Mouse (Mus musculus) neural tube, embryonic 14.5 days (tissue): ENCODE results near the gene Rplp2. TPM values are rescaled to one million over a fixed set of nuclear protein-coding genes. Genes with fewer than 3 reads are reported as not detected.

Experiments used
- ATAC-seq: fragments of 200-750 bp; cut with Nextera tagmentation; 2 replicates; pipeline ENCODE4 v1.8.0; 2017; ENCODE audit warnings: low read depth, mild to moderate bottlenecking, moderate TSS enrichment, moderate library complexity
- H3K27ac ChIP-seq: fragments of 300-500 bp; sonication (generic); 2 replicates; pipeline ENCODE4 v1.5.1; 2014; ENCODE audit warnings: low read depth, mild to moderate bottlenecking, control low read depth, low read length, moderate library complexity, mixed read lengths
- H3K27me3 ChIP-seq: fragments of 300-500 bp; sonication (generic); 2 replicates; pipeline ENCODE4 v1.6.1; 2014; ENCODE audit warnings: low read length; ENCODE audit not compliant: control insufficient read depth, insufficient read depth
- H3K36me3 ChIP-seq: fragments of 300-500 bp; sonication (generic); 2 replicates; pipeline ENCODE4 v1.6.1; 2014; ENCODE audit warnings: low read length, mixed read lengths; ENCODE audit not compliant: control insufficient read depth, insufficient read depth
- H3K4me1 ChIP-seq: fragments of 300-500 bp; sonication (generic); 2 replicates; pipeline ENCODE4 v1.6.1; 2014; ENCODE audit warnings: low read length; ENCODE audit not compliant: control insufficient read depth, insufficient read depth
- H3K4me2 ChIP-seq: fragments of 300-500 bp; sonication (generic); 2 replicates; pipeline ENCODE4 v1.6.1; 2014; ENCODE audit warnings: mild to moderate bottlenecking, low read depth, low read length, control low read depth
- H3K4me3 ChIP-seq: fragments of 300-500 bp; sonication (generic); 2 replicates; pipeline ENCODE4 v1.5.1; 2014; ENCODE audit warnings: low read depth, low read length, control low read depth, mixed read lengths
- H3K9ac ChIP-seq: fragments of 300-500 bp; sonication (generic); replicated peaks from 2 replicates; pipeline ENCODE4 v1.6.1; 2014; ENCODE audit warnings: low read depth, mild to moderate bottlenecking, control low read depth, low read length, mixed read lengths
- H3K9me3 ChIP-seq: fragments of 300-500 bp; sonication (generic); 2 replicates; pipeline ENCODE4 v1.6.1; 2016; ENCODE audit warnings: low read length; ENCODE audit not compliant: control insufficient read depth
- WGBS: fragments of 180-500 bp; shearing (Covaris S2); extraction: QIAGEN DNeasy Blood & Tissue Kit; methylation state at CpG from one replicate; pipeline ENCODE4 v1.1.7; 2014; 5-methylcytosine and 5-hydroxymethylcytosine counted together
- polyA plus RNA-seq: library from polyadenylated mRNA; unstranded; fragments of >200 nt; fragmentation: Nextera tagmentation; extraction: Ambion mirVana; gene quantifications from 2 replicates; pipeline ENCODE4 v1.2.1, GENCODE M21; 2014

The Rplp2 gene
- polyA plus RNA-seq, 1 experiment from 2014 or later: 691 TPM

DNA sequence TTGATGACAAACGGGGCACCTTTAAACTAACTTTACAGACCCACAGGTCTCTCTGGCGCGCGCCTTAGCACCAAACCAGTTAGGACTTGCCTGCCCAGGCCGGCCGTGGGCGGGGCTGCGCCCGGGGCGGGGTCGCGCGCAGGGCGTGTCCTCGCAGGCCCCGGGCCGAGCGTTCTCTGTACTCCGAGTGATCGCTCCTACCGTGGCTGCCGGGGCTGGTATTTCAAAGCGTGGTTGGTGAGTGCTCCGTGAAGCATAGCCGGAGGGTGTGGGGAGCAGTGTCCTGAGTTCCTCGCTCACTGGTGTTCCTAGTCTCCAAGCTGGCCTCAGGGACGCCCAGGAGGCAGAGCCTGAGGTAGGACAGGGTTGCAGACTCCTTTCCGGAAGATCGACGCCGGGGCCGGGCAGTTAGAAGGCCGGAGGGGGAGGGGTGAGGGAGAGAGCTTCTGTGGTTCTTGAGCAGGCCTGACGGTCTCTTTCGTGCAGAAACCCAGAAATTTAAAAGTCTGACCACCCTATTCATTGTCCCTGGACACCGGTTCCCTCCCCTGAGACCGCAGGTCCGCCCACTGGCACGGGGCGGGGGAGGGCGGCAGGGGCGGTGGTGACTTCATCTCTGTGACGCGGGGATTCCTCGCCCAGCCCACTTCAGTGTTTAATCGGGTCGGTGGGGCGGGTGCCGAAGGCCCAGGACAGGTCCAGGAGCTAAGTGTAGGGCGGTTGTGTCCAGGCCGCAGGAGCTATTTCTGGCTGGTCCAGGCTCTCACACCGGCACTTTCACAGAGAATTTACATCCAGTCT lies 20.3 kb downstream of the Rplp2 start, which contains the start of gene Cd151:
Gene Cd151, plus strand, starts transcription at position 163 of the 801 bp plus-strand sequence.
- Histone ChIP-seq H3K4me3 (peak within 1 kb of the TSS; percentile 59), H3K9me3 (no peaks in the 10 kb centered on the region), H3K9ac (peak within 1 kb of the TSS; percentile 84), H3K27ac (peak within 1 kb of the TSS; percentile 81), H3K36me3 (peaks cover 17% of the 10 kb centered on the region), H3K4me1 (peaks cover 20% of the 10 kb centered on the region), H3K27me3 (peaks cover 28% of the 10 kb centered on the region), H3K4me2 (peak within 1 kb of the TSS; percentile 60)
- ATAC-seq: peak; percentile 50
- WGBS: 1% methylated on average over 52 of the region's 52 CpGs

GRCm38 (mm10) chr7:141468164-141468521 lies 21.0 kb downstream of the Rplp2 start:
- WGBS: 15% methylated on average over 5 of the region's 5 CpGs
- Histone ChIP-seq H3K4me1 (peaks cover 20% of the 10 kb centered on the region), H3K27ac (peak overlapping the region; percentile 81), H3K4me3 (peak overlapping the region; percentile 59), H3K36me3 (peaks cover 17% of the 10 kb centered on the region), H3K9me3 (no peaks in the 10 kb centered on the region), H3K9ac (peak overlapping the region; percentile 84), H3K27me3 (peaks cover 25% of the 10 kb centered on the region), H3K4me2 (peak overlapping the region; percentile 60)
- no peak for ATAC-seq

GRCm38 (mm10) chr7:141468522-141469211 lies 21.5 kb downstream of the Rplp2 start:
- Histone ChIP-seq H3K9me3 (no peaks in the 10 kb centered on the region), H3K4me1 (peaks cover 23% of the 10 kb centered on the region), H3K4me3 (peak overlapping the region; percentile 59), H3K4me2 (peak overlapping the region; percentile 60), H3K27me3 (peaks cover 20% of the 10 kb centered on the region), H3K9ac (peak overlapping the region; percentile 84), H3K36me3 (peaks cover 17% of the 10 kb centered on the region), H3K27ac (peak overlapping the region; percentile 81)
- ATAC-seq: peak; percentile 81
- WGBS: 11% methylated on average over 8 of the region's 8 CpGs

GRCm38 (mm10) chr7:141469352-141469751 lies 22.2 kb downstream of the Rplp2 start:
- Histone ChIP-seq H3K36me3 (peaks cover 17% of the 10 kb centered on the region), H3K9me3 (no peaks in the 10 kb centered on the region), H3K9ac (peak overlapping the region; percentile 37), H3K27ac (peak overlapping the region; percentile 69; the same call in 1 of the 2 replicates), H3K27me3 (peaks cover 13% of the 10 kb centered on the region), H3K4me1 (peaks cover 30% of the 10 kb centered on the region), H3K4me2 (peak overlapping the region; percentile 60), H3K4me3 (peak overlapping the region; percentile 59; the same call in 1 of the 2 replicates)
- no peak for ATAC-seq
- 68% methylated on average over 6 of the region's 6 CpGs for WGBS

DNA sequence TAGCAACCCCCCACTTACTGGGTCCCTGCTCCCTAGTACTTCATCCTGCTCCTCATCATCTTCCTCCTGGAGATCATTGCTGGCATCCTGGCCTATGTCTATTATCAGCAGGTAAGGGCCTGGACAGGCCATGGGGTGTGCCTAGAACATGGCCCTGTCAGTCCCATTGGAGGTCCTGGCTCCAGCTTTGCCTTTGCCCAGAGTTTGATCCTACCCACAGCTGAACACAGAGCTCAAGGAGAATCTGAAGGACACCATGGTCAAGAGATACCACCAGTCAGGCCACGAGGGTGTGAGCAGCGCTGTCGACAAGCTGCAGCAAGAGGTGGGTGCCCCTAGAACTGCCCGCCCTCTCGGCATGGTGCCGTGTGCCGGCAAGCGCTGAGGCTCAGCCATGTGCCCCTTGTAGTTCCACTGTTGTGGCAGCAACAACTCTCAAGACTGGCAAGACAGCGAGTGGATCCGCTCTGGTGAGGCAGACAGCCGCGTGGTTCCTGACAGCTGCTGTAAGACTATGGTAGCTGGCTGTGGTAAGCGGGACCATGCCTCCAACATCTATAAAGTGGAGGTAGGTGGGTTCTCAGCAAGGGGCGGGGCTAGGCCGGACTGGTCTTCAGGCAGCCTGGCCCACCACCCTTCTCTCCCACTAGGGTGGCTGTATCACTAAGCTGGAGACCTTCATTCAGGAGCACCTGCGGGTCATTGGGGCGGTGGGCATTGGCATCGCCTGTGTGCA lies 22.9 kb downstream of the Rplp2 start:
- 94% methylated on average over 18 of the region's 18 CpGs for WGBS
- H3K9me3 ChIP-seq: no peaks in the 10 kb centered on the region
- peak overlapping the region; percentile 60; the same call in 1 of the 2 replicates for H3K4me2 ChIP-seq
- H3K36me3 ChIP-seq: peaks cover 17% of the 10 kb centered on the region
- ATAC-seq: no peak
- peaks cover 6% of the 10 kb centered on the region; the same call in 1 of the 2 replicates for H3K27me3 ChIP-seq
- H3K4me3 ChIP-seq: no peak overlapping the region
- H3K4me1 ChIP-seq: peaks cover 29% of the 10 kb centered on the region
- no peak overlapping the region for H3K27ac ChIP-seq
- no peak overlapping the region for H3K9ac ChIP-seq

DNA sequence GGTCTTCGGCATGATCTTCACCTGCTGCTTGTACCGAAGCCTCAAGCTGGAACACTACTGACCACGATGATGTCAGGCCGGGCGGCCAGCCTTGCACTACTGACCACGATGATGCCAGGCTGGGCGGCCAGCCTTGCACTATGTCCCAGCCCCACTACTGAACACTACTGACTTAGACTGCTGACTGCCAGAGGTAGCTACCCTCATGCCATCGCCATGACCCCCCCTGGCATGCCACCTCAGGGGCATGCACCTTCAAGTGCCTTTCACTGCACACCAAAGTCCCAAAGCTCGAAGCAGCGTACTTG lies 23.4 kb downstream of the Rplp2 start:
- Histone ChIP-seq H3K9me3 (no peaks in the 10 kb centered on the region), H3K4me3 (no peak overlapping the region), H3K4me2 (no peak overlapping the region), H3K9ac (no peak overlapping the region), H3K27me3 (peaks cover 2% of the 10 kb centered on the region; the same call in 1 of the 2 replicates), H3K4me1 (peaks cover 29% of the 10 kb centered on the region), H3K27ac (no peak overlapping the region), H3K36me3 (peaks cover 17% of the 10 kb centered on the region)
- no peak for ATAC-seq
- WGBS: 98% methylated on average over 10 of the region's 10 CpGs

GRCm38 (mm10) chr7:141471236-141471635 lies 24.1 kb downstream of the Rplp2 start:
- Histone ChIP-seq H3K9me3 (no peaks in the 10 kb centered on the region), H3K27ac (no peak overlapping the region), H3K9ac (no peak overlapping the region), H3K4me3 (no peak overlapping the region), H3K27me3 (no peaks in the 10 kb centered on the region), H3K4me2 (no peak overlapping the region), H3K4me1 (peaks cover 36% of the 10 kb centered on the region), H3K36me3 (peaks cover 17% of the 10 kb centered on the region)
- no peak for ATAC-seq
- WGBS: 88% methylated on average over 1 of the region's 1 CpGs

- WGBS: 87% methylated on average over 6 of the region's 6 CpGs
- H3K9me3 ChIP-seq: no peaks in the 10 kb centered on the region
- no peaks in the 10 kb centered on the region for H3K27me3 ChIP-seq
- no peak overlapping the region for H3K4me3 ChIP-seq
- H3K4me2 ChIP-seq: no peak overlapping the region
- no peak overlapping the region for H3K9ac ChIP-seq
- peaks cover 33% of the 10 kb centered on the region for H3K4me1 ChIP-seq
- peaks cover 17% of the 10 kb centered on the region for H3K36me3 ChIP-seq
- ATAC-seq: no peak
- H3K27ac ChIP-seq: no peak overlapping the region
These were observed 25.1 kb downstream of the Rplp2 start for GRCm38 (mm10) chr7:141472226-141472625.
